Mouse (Mus musculus) mesoderm, embryonic 11.5 days (tissue): ENCODE measurements around the gene Phactr3.
A peak's percentile ranks its signal among the peaks of the same experiment; 100 is the strongest.
"Not testable (repeated sequence)": the region's sequence is repeated elsewhere in the genome, so short reads cannot be mapped to it uniquely, and the experiment has no call there.

Experiments used
- DNase-seq: peaks from one replicate; pipeline ENCODE4 v3.0.0-alpha.2; 2012; ENCODE audit warnings: low read depth, low spot score

Gene Phactr3

DNA sequence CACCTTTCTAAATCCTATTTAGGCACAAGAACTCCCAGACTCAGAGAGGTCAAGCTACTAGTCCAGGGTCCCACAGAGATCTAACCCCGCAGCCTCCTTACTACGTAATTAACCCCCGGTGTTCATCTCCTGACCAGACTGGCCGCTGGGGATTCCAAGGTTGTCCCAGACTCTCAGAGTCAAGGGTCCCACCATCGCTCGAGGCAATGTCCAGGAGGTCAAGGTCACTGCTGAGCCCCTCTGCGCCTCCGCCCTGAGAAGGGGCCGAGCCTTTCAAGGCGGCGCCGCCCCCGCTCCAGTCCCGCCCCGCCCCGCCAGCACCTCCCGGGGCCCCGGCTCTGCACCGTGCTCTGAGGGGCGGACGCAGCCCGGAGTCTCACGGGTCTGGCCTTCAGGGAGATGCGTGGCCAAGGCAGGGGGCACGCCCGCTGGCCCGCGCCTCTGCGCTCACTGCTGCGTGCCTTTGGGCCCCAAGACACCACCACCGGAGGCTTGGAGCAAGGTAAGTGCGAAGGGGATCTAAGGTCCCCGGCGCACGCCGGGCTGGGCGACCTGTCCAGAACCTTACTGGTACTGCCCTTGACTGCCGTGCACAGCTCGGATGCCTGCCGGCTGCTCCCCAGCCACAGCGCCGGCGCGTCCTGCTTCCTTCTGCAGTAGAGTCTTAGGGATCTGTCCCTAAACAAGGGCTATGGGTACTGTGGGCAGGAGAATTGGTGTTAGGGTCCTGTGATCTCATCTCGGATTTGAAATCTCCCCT, at the start of gene Phactr3:
Phactr3 (plus strand) TSS at position 175 of the 760 bp plus-strand sequence.
- no peak for DNase-seq

GRCm38 (mm10) chr2:178078166-178078717, 40.5 kb upstream of the Phactr3 start, which contains the start of gene Zfp931:
Gene Zfp931, minus strand, starts transcription at chr2:178078476.
- not testable (repeated sequence) for DNase-seq

DNA sequence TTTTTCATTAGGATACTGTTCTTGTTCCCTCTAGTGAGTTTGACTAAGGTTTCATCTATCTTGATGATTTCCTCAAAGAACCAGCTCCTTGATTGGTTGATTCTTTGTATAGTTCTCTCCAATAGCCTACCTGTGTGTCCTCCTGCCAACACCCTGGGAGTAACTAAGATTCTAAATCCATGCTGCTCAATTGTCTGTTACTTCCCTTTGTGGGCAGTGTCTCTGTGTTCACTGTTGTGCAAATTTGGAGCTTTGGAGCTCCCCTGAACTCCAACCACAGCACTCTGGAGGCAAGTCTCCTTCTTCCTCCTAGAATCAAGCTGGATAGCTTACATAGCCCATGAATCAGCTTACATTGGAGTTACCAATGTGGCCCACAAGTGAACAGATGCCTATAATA, 29.2 kb upstream of the Phactr3 start:
- no peak for DNase-seq

DNA sequence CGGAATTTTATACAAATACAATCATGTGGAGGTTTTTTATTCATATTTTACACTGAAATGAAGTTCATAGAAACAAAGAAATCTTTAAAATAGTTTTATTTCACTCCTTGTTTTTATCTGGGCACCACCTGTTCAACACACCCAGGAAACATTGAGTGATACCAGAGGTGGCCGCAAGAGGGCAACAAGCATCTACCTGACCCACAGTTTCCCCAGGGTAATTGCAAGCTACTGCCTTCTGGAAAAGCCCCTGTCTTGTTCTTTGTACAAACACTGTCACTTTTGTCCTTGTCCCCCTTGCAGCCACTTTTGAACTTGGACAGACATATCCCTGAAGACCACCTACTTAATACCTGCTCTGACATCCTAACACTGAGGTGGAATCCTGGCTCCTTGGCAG, 20.8 kb upstream of the Phactr3 start:
- peak; percentile 57 for DNase-seq

DNA sequence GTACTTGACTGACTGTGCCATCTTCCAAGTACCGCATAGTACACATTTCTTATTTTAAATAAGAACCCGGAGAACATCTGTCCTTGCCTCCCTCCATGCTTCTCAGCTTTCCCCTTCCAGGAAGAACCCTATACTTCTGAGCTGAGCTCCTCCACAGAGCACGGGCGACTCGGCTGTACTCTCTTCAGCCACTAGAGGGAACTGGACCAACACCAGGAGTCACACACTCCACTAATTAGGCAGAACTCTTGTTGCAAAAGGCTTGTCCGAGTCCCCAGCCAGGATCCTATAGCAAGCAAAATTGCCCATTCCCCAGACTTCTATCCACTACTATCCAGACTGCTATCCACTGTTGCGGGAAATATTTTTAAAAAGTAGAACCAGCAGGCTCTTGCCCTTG, 16.8 kb upstream of the Phactr3 start:
- DNase-seq, result peak; percentile 62

DNA sequence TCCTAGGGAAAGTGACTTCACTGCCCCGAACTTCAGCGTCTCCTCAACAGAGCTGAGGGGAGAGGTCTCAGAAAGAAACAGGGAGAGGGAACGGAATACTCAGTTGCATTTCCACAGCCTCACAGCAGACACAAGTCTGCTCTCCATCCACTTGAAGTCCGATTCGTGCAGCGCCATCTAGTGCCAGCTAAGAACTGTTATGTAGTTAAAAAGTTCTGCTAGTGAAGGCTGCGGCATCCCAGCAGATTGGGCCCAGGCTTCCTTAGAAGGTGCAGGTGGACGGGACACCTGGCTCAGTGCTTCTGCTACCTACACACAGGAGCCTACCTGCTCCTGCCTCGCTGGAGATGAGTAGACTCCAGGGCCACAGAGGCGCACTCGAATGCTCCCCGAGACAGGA, 829 bp upstream of the Phactr3 start:
- DNase-seq, result peak; percentile 74

- DNase-seq, result no peak
These were observed 983 bp downstream of the Phactr3 start for GRCm38 (mm10) chr2:178119561-178120355.

DNA sequence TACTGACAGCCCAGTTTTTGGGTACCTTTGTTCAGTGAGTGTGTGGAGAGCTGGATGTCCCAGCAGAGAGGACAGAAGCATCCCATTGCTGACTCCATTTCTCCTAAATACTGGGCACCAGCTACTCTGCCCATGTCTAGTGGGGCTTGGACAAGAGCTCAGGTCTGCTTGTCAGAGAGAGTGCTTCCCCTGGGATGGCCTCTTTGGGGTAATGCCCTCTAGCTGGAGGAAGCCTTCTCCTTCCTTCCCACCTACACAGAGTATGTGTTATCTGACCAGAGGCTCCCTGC, 1.5 kb downstream of the Phactr3 start:
- no peak for DNase-seq

DNA sequence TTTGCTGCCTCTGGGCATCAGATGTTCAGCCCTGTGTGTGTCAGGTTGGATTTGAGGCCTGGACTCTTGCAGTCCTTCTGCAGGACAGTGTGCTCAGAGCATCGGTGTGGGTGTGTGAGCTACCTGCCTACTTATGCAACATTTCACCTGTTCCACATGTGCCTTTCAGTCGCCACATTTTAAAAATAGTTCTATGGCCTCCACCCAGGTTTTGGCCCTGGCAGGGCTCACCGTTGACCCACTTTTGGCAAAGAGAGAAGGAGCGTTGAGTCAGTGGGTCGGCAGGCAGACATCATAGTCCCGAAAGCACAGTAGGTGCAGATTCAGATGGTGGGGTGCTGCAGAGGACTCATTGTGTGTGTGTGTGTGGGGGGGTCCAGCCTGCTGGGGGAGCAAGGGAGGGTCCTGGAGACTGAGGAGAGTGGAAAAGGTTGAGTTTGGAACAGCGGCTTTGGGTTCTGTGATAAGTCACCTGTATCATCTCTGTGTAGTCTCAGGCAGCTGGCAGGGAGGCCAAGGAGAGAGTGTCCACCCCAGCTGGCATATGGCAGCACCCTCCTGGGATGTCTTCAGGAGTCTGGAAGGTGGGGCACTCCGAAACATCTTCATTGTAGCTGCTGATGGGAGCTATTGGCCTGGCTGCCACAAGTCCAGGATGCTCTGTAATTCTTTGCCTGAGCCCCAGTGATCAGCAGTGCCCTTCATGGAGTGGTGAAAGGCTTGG, 2.0 kb downstream of the Phactr3 start:
- DNase-seq, result no peak

DNA sequence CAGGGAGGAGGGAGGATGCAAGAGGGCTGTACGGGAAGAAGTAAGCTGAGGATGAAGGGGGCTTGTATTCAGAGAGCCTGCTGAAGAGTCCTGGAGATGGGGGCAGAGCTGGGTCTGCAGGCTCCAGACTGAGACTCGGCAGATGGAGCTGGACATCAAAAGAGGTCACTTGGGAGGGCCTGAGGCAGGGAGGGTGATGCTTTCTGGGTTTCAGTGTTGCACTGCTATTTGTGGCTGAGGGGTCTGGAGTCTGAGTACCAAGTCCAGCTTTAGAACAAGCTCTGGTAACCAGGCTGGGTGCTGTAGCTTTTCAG, 2.6 kb downstream of the Phactr3 start:
- DNase-seq, result no peak

DNA sequence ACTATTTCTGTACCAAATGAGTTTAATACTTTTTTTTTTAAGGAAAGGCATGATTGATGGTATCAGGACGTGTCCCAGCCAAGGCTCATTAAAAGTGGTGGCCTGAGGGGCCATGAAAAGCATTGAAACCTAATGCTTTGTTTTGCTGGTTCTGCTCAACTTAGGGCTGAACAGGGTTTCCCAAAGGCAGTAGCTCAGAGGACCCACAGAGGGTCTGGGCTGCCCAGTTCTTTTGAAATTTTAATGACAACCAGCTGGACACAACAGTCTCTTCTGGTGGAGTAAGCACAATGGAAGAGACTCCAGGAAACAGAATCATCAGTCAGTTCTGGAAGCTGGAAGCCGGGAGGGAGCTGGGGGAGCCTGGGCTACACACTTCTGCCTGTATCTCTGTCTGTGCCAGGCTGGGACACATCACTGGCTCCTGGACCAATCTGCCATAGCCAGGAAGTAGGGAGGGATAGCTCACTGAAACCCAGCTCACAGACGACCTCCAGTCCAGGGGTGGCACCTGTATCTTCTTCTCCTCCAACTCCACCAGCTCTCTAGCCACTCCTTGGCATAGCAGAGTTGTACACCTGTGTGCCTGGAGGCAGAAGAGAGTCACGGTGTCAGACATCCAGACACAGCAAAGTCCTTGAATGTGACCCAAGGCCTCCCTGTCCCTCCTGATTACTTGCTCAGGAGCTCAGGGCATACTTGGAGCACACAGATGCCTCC, 3.3 kb downstream of the Phactr3 start:
- DNase-seq, result peak; percentile 68

DNA sequence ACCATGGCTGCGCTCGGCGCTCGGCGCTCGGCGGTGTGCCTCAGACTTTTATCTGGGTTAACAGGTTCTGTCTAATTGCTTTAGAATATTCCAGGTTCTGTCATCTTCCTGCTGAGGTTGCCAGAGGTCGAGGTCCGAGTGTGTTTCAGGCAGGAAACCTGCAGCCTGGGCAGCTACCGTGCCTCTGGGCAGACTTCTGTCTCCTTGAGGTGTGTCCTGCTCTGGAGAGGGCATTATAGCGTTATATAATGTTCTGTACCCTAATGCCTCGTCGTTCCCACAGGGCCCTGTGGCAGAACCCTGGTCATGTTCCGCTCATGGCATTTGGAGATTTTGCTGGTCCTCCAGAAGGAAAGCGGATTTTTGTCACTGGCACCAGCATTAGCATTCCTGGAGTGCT, 4.7 kb downstream of the Phactr3 start:
- DNase-seq, result no peak

DNA sequence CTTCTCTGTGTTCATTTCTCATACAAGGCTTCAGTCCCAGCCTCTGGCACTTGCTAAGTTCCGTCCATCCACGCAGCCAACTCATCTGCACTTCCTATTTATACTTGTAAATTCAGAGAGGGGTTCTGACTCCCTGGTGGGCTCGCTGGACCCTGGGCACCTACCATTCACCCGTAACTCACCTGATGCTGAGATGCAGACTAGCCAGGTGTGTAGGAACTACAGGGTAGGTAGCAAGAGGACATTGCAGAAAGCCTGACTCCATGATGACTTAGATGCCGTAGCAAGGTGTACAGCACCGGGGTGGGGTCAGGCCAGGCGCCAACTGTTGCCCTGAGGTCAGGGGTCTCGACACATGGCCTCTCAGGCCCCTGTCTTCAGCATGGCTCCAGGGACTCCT, 6.7 kb downstream of the Phactr3 start:
- no peak for DNase-seq

DNA sequence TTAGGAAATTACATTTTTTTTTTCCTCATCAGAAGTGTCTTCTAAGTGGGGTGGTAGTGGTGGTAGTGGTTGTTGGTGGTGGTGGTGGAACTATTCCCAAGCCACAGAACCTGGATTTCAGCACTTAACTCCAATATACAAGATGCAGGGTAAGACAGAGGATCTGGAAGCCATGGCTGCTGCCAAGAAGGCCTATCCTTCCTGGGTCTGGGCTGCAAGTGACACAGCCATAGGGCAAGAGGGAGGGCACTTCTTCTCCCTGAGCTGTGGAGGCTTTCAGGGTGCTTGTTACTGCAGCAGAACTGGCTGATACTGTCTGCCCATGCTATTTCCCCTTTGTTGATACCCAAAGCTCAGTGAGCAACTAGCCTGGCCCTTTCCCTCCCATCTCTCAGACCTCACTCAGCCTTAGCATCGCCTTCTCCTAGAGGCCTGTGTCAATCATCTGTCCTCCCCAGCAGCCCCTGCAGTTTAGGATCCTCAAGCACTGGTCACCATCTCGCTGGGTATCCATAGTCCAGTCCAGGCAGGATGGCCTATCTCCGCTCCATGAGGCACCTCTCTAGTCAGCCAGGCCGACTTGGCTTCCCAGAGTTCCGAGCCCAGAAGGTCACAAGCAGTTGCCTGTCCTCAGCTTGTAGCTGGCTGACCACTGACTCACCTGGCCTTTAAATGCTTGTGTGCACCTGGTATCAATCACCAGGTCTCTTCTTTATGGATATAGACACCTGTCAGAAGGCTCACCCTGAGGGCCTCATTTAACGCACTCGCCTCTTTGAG, 7.5 kb downstream of the Phactr3 start:
- no peak for DNase-seq

DNA sequence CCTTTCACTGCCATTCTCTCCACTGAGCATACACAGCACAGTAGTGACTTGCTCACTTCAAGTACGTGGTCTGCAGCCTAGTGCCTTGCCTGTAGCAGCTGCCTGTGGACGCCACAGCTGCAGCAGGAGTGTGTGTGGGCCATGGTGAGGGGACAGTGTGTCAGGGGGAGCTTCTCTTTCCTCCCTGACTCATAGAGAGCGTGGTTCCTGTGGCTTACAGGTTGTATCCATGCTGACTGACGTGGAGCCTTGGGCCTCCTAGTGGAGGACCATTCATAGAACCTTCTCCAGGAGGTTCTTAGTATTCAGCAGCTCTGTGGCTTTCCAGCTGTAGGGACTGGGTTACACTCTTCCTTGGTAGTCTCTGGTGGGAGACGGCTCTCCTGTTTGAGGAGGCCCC, 9.8 kb downstream of the Phactr3 start:
- no peak for DNase-seq

DNA sequence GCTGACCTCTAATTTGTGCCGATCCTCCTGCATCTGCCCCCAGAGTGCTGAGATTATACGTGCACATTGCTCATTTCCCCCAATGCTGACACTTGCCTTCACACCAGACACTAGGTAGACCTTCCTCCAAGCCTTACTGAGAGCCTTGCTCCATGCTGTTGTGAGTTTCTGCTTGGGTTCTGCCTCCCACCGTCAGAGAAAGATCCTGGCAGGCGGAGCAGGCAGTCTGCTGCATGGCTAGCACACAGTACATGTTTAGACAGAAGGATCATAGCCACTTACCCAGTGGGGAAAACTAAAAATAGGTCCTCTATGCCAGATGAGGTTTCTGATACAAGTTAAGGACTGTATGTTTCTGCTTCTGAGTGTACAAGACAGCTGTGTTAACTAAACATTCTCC, 10.4 kb downstream of the Phactr3 start:
- no peak for DNase-seq

- no peak for DNase-seq
These were observed 10.9 kb downstream of the Phactr3 start for GRCm38 (mm10) chr2:178129676-178130075.

GRCm38 (mm10) chr2:178130536-178130935, 11.8 kb downstream of the Phactr3 start:
- DNase-seq, result no peak

DNA sequence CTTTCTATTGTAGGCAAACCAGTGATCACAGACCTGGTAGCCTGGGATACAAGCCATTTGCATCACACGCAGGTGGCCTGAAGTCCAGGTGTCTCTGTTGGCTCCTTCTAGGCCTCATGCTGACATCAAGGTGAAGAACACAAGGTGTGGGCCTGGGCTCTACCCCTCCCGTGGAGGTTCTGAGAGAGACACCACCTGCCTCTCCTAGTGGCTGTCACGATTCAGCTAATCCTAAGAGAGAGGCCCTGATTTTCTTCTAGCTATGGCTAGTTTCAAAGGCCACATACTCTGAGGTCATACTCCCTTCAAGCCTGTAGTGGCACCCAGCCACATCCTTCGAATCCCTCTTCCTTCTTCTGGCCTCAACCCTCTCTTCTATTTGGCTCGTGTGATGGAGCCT, 12.2 kb downstream of the Phactr3 start:
- no peak for DNase-seq

GRCm38 (mm10) chr2:178131606-178132365, 13.0 kb downstream of the Phactr3 start:
- no peak for DNase-seq
